Mouse (Mus musculus) activated CD4-positive, CD25-positive, alpha-beta regulatory T cell, adult 9 weeks (primary cell): Measurements from ENCODE around the gene Kcnk10. TPM values are rescaled to one million over a fixed set of nuclear protein-coding genes. Genes with fewer than 3 reads are reported as not detected.

ENCODE experiments used
- polyA plus RNA-seq: library from polyadenylated mRNA; unstranded; fragments of 100-300 nt; shearing (Covaris generic); gene quantifications from one replicate; pipeline ENCODE4 v1.2.1, GENCODE M21; 2017

Gene Kcnk10
- polyA plus RNA-seq, result not detected

DNA sequence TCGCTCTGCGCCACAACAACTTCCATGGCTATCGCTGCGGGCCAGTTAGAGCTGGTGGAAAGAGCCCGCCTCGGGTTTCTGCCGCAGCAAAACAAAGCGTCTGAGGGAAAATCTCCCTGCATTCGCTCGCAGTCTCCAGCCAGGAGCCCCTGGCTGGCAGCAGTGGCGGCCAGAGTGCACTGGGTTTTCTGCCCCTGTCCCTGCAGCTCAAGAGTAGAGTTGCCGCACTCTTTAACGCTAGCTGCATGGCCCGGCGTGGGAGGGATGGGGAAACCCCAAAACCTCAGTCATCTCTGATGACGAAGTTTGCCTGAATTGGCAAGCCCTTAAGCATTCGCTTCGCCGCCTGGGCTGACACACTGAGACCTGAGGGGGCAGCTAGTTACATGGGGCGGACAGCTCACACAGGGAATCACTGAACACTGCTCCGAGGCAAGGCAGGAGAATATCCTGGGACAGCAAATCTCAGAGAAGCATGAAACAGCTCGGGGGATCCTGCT, at the start of gene Kcnk10:
Kcnk10 (minus strand) TSS at position 450 of the 500 bp plus-strand sequence.

DNA sequence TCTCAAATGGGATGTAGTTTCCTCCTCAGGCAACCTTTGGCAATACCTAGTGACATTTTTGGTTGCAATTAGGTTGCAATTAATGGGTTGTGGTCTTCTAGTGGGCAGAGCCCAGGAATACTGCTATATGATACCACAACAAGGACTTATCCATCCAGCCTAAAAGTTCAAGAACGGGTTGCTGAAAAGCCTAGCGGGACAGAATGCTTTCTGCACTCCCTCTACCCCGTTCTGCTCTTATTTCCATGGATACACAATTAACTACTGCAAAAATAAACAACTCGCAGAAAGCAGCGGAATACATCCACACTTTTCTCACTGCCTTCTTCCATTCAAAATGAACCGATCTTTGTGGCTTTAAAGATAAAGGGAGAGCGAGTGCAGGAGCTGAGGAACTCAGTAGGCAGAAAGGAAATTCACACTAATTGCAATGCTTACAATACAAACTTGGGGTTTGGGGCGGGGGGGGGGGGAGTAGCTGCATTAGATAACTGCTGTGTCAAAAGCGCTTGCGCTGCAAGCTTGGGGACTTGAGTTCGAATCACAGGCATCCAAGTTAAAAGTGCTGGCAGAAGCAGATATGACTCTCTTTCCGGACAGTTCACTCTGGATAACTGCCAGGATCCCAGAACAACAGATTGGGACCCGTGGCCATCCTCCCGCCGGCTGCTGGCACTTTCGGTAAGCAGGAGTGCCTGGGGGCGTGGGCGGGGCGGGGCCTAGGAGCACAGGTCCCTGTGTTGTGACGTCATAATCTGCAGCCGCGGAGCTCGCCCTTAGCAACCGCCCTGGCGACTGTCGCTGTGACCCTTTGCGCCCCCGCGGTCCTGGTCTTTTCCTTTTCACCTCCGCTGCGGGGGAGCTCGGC, 49.5 kb upstream of the Kcnk10 start, which contains the start of gene Spata7:
Spata7 (plus strand) TSS at position 766 of the 868 bp plus-strand sequence.

Other genes with a start within 250 kb of the Kcnk10 start
- gene Spata7, start 49.8 kb upstream of the Kcnk10 start, polyA plus RNA-seq, result 0.71 TPM
- gene Ptpn21, start 159.1 kb upstream of the Kcnk10 start, polyA plus RNA-seq, result 5.3 TPM
- 24.4 TPM for gene Zc3h14, start 168.7 kb upstream of the Kcnk10 start, polyA plus RNA-seq